Mouse (Mus musculus): Measurements from ENCODE around the gene Ankib1.
"Not testable (repeated sequence)": the region's sequence is repeated elsewhere in the genome, so short reads cannot be mapped to it uniquely, and the experiment has no call there.

GRCm38 (mm10) chr5:3732846-3733245 lies 69.9 kb downstream of the Ankib1 start:
- TF ChIP-seq TAL1, GATA1 (IDR thresholded peaks at IDR 0.05; ENCODE audit: low read length): not testable (repeated sequence)
